Mouse (Mus musculus) layer of hippocampus, adult 11-12 months (tissue): ENCODE measurements at regions not wholly inside any gene's neighbourhood (a gene's known extent, or its start where the extent isn't known, plus 50 kb on each side); places are given as distances from the start of the nearest gene placed in this dataset.
"Not testable (repeated sequence)": the region's sequence is repeated elsewhere in the genome, so short reads cannot be mapped to it uniquely, and the experiment has no call there.

Experiments used
- DNase-seq: peaks from one replicate; pipeline ENCODE4 v3.0.0; 2022; ENCODE audit warnings: low spot score

- DNase-seq = no peak
Observed at GRCm38 (mm10) chr5:12639549-12639948, 256.4 kb downstream of the Sema3d start.

GRCm38 (mm10) chr5:12646269-12646668 is 263.1 kb downstream of the Sema3d start:
- no peak for DNase-seq

- no peak for DNase-seq
Observed at GRCm38 (mm10) chr5:12673666-12674065, 290.5 kb downstream of the Sema3d start.

- no peak for DNase-seq
Observed at GRCm38 (mm10) chr5:12674134-12674533, 290.9 kb downstream of the Sema3d start.

GRCm38 (mm10) chr5:12676712-12677111 is 293.5 kb downstream of the Sema3d start:
- DNase-seq = no peak

GRCm38 (mm10) chr5:12714894-12715293 is 331.7 kb downstream of the Sema3d start:
- no peak for DNase-seq

GRCm38 (mm10) chr5:12751514-12751913 is 368.3 kb downstream of the Sema3d start:
- no peak for DNase-seq

- no peak for DNase-seq
Observed at GRCm38 (mm10) chr5:12759634-12760033, 365.6 kb upstream of the Sema3a start.

GRCm38 (mm10) chr5:12767383-12767782 is 357.8 kb upstream of the Sema3a start:
- DNase-seq = no peak

GRCm38 (mm10) chr5:12782681-12783080 is 342.5 kb upstream of the Sema3a start:
- no peak for DNase-seq

- DNase-seq = no peak
Observed at GRCm38 (mm10) chr5:12808729-12809128, 316.5 kb upstream of the Sema3a start.

GRCm38 (mm10) chr5:12809884-12810283 is 315.3 kb upstream of the Sema3a start:
- DNase-seq = no peak

- DNase-seq = not testable (repeated sequence)
Observed at GRCm38 (mm10) chr5:12847207-12847606, 278.0 kb upstream of the Sema3a start.

- peak; percentile 3 for DNase-seq
Observed at GRCm38 (mm10) chr5:12856869-12857268, 268.3 kb upstream of the Sema3a start.

- DNase-seq = no peak
Observed at GRCm38 (mm10) chr5:12868355-12869217, 256.6 kb upstream of the Sema3a start.

GRCm38 (mm10) chr5:12872888-12873287 is 252.3 kb upstream of the Sema3a start:
- no peak for DNase-seq

GRCm38 (mm10) chr5:12877595-12878296 is 247.5 kb upstream of the Sema3a start:
- no peak for DNase-seq

- no peak for DNase-seq
Observed at GRCm38 (mm10) chr5:12892333-12892732, 232.9 kb upstream of the Sema3a start.

GRCm38 (mm10) chr5:12894638-12895037 is 230.6 kb upstream of the Sema3a start:
- DNase-seq = no peak

GRCm38 (mm10) chr5:12910741-12911140 is 214.5 kb upstream of the Sema3a start:
- DNase-seq = no peak

- DNase-seq = no peak
Observed at GRCm38 (mm10) chr5:12914395-12914794, 210.8 kb upstream of the Sema3a start.

GRCm38 (mm10) chr5:12919335-12919734 is 205.9 kb upstream of the Sema3a start:
- DNase-seq = no peak

GRCm38 (mm10) chr5:12922889-12923288 is 202.3 kb upstream of the Sema3a start:
- DNase-seq = no peak
